Mouse (Mus musculus): ENCODE data around the gene Parp12.

Gene Parp12

DNA sequence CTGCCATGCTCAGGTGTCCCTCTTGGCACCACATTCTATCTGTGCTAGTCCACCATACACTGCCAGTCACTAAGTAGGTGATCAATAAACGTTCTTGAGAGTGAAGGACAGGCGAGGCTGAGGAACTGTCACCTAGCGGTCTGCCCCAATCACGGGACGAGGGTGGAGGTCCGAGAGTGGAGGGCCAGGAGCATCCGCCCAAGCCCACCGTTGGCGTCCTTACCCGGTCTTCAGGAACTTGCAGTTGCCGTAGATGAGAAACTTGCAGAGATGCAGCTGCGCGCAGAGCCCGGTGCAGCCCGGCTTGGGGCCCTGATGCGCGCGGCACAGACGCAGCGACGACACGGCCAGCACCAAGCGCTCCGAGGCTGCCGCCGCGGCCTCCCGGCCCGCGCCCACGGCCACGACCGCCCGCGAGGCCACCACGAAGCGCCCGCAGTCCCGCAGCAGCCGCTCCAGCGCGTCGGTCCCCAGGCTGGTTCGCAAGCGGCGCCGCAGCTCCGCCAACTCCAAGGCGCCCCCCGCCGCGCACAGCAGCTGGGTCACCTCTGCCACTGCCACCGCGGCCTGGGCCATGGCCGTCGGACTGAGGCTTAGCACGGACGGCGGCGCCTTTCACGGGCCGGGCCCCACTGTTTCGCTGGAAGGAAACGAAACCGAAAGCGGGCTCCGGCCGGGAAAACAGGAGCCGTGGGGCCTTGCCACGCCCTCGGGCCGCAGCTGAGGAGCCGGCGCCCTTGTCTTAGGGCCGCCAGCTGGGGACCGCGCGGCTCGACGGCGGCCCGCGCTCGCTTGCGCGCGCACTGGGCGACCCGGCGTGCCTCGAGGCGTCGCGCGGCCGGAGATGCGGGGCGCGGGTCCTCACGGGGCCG lies at the start of gene Parp12:
Gene Parp12, minus strand, starts transcription at position 766 of the 872 bp plus-strand sequence.
- DNase-seq (ENCODE audit: low read depth, low spot score): peak; percentile 67

DNA sequence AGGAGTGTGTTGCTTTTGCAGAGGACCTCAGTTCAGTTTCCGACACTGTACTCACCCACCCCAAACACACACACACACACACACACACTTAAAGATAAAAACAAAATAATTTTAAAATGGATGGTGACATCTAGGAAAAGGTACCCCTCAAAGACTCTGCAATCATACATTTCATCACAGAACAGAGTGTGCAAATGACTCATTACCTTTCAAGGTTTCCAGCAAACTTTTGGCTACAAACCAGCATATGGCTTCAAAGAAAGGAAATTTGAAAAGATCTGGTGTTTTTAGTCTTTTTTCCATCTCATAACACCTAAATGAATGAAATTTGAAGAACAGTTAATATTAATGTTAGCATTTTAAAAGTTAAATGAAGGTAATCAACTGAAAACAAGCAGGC lies 46.7 kb upstream of the Parp12 start:
- DNase-seq (ENCODE audit: low read depth, low spot score): peak; percentile 15

DNA sequence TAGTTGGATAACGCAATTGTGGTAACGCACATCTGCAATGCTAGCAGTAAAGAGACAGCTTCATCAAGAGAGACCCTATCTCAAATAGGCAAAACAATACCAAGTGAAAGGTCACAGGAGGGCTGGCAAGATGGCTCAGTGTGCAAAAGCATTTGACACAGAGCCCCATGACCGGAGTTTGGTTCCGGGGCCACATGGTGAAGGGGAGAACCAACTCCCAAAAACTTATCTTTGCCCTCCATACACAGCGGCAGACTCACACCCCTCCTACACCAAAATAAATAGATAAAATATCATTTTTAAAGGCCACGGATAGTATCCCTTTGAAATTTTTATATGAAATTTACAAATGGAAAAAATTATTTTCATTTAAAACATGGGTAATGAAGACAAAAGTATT lies 43.8 kb upstream of the Parp12 start:
- DNase-seq (ENCODE audit: low read depth, low spot score): no peak

DNA sequence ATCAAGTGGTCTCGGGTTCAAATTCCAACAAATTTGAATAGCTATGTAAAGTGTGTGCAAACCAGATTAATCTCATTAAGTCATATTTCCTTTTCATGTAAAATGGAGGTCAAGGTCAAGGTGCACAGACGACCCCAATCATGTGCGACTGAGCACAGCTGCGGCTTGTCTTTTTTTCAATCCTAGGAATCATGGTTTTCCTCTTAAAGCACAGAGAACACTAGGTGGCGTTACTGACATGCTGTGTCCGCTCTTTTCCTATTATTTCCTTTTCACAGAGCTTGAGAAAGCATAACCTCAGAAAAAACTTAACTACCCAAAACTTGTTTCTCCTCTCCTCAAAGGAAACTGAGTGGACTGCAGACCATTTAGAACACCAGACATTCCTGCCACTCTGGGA lies 27.9 kb upstream of the Parp12 start:
- DNase-seq (ENCODE audit: low read depth, low spot score): peak; percentile 38

DNA sequence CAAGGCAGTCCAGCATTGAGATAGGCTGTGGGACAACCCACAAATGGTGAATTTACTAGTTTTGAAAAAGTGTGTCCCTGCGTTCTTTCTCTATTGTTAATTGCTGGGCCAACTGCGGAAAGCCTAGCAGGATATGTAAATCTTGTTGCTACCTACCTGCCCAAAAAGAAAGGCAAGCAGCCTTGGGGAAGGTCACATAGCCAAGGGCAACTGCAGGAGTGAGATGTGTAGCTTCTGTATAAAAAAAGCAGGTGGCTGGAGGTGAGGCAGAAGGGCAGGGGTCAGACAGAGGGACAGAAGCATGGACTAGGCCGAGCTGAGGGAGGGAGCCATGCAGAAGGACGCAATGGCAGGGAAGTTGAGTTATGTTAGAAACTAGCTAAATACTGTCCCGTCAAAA lies 14.4 kb upstream of the Parp12 start:
- DNase-seq (ENCODE audit: low read depth, low spot score): no peak

DNA sequence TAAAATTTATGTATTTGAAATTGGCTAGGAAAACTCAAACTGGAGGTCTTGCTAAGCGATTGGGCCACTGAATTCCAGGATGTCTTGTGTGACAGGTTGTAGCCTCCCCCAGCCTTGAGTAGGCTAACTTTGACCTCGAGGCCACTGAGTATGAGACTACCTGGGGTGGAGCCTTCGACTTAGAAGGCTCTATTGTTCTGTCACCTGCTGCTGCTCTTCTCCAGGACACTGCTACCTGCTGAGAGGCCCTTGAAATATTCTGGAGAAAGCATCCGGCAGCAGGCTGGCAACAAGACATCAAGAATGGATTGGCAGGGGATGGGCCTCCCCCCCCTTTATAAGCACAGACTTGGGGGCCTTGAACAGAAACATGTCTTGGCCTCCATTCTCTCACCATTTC lies 13.3 kb upstream of the Parp12 start:
- no peak for DNase-seq (ENCODE audit: low read depth, low spot score)

DNA sequence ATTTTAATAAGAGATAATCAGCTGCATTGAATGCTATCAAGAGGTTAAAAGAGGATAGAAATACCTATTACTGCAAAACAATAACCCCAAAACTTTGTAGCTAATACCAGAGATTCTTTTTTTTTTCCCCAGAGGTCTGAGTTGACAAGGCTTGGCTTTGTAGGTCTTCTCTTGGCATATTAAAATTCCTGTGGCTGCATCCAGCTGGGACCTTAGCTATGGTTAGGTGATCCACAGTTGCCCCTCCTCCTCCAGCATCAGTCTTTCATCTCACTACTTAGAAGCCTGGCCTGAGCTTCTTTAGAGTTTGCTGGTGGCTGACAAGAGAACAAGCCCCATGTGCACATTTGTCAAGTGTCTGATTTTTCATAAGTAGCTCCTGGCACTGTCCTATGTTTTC lies 6.6 kb upstream of the Parp12 start:
- no peak for DNase-seq (ENCODE audit: low read depth, low spot score)

DNA sequence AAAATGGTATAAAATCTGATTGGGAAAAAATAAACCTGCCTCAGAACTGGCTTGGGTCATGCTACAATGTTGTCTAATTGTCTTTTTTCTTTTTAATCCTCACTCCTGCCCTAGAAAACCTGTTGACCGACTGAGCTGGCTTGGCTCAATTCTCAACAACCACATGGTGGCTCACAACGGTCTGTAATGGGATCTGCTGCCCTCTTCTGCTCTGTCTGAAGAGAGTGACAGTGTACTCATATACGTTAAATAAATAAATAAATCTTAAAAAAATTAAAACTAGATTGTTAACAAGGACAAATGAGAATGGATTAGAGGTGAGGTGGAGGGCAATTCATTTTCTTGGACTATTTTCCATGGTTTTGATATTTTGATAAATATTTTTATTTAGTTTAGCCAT lies 2.5 kb upstream of the Parp12 start:
- peak; percentile 45 for DNase-seq (ENCODE audit: low read depth, low spot score)

DNA sequence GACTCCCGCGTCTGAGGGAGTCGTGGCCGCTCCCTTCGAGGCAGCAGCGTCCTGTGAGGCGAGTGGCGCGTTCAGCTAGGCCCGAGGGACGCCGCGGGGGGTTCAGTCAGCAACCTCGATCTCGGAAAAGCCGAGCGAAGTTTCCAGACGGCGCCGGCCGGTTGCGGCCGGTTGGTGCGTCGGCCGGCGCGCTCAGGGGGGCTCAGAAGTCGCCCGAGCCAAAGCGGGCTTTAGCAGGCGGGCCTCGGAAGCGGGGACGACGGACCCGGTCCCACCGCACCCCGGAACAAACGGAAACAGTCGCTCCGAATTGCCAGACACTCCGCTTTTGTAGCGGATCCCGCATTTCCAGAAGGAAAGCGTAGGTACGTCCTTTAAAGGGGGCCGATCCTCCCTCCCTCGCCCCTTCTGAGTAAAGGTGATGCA lies 320 bp upstream of the Parp12 start:
- DNase-seq (ENCODE audit: low read depth, low spot score): no peak

DNA sequence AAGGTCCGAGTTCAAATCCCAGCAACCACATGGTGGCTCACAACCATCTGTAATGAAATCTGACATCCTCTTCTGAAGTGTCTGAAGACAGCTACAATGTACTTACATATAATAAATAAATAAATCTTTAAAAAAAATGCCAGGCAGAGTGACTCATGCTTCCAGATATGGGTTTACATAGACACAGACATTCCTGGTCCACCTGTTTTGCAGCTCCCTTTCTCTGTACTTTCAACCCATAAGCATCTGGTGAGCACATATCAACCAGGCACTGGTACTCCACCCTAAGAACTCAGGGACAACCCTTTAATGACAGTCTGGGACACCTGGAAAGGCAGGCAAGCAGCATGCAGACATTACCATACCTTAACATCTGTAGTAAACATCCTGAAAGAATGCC lies 2.7 kb downstream of the Parp12 start:
- no peak for DNase-seq (ENCODE audit: low read depth, low spot score)

DNA sequence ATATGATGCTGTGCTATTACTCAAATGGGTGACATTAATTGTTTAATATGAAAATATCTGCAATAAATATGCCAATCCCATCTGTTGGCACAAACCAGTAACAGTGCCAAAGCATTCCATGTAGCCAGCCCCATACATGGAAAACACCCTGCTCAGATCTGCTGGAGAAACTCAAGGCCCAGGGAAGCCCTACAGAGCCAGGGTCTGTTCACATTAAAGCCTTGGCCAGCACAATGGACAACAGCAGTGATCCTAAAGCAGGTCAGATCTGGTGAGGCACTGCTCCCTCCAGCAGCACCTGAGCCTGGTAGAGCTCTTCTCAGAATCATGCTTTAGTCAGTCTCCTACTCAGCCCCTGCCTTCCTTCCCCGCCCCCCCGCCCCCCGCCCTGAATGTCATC lies 5.0 kb downstream of the Parp12 start:
- peak; percentile 89 for DNase-seq (ENCODE audit: low read depth, low spot score)

DNA sequence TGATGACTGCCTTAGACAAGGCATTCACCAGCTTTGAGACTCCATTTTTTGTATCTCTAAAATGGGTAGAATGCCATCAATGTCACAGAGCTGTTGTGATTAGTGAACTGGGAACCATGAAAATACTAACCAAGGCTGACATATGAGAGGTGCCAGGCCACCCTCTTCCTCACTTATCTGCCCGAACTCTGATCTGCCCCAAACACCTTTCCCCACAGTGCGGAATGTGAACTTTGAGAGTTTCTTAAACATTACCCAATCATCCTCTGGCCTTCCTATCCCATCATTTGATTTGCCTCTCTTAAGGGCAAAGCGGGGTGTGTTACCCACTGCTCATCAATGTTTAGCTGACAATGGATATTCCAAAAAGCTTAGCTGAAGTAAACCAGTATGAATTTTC lies 5.4 kb downstream of the Parp12 start:
- no peak for DNase-seq (ENCODE audit: low read depth, low spot score)

DNA sequence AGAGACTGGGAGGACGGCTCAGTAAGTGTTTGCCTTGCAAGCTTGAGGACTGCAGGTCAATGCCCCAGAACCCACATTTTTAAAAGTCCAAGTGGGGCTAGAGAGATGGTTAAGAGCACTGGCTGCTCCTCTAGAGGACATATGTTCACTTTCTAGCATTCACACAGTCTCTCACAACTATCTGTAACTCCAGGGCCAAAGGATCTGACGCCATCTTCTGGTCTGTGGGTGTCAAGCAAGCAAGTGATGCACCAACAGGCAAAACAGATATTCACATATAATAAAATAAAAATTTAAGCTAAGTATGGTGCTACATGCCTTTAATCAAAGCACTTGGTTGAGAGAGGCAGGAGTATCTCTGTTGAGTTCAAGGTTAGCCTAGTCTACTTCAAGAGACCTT lies 11.3 kb downstream of the Parp12 start:
- DNase-seq (ENCODE audit: low read depth, low spot score): peak; percentile 43

DNA sequence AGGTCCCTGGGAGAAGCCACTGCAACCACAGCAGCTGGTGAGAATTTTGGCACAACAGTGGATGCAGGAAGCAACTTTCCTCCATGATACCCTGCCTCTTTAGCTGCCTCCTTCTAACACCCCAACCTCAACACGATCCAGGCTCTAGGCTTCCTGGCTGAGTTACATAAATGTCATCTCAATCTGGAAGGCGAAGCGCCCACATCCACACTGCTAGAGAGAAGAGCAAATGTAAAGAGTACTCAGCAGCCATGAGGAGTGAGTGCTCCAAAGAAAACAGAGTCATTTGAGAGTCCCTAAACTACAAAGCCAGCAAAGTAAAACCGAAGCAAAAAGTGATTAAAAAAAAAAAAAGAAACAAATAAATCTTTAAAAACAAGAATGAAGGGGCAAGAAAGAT lies 13.5 kb downstream of the Parp12 start:
- DNase-seq (ENCODE audit: low read depth, low spot score): peak; percentile 37

DNA sequence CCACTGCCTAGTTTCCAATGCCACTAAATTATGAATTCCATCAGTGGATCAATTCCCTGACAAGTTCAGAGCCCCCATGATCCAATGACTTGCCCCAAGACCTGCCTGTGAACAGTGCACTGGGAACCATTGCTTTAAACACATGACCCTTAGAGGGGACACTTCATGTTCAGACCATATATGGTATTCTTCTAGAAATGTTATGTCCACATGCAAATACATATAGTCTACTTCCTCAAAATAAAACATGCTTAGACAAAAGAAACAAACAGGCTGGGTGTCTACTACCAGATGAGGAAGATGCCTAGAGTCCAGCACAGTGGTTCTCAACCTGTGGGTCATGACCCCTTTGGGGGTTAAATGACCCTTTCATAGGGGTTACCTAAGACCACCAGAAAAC lies 41.7 kb downstream of the Parp12 start:
- no peak for DNase-seq (ENCODE audit: low read depth, low spot score)

DNA sequence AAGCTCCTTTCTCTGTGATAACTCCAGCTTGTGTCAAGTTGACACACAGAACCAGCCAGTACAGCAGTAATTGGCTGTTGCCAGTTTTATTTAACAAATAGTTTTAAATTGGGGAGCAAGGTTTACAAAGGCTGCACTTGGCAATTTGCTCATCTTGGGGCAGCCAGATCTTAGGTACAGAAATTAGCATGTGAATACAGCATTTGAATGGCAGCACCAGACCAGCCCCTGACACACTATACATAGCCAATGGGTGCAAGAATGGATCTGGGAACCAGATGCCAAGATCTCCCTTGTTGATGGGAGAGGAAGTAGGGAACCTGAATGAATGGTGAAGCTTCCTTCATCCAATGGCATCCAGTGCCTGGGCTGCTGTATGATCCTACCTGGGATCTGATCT lies 44.0 kb downstream of the Parp12 start:
- no peak for DNase-seq (ENCODE audit: low read depth, low spot score)

DNA sequence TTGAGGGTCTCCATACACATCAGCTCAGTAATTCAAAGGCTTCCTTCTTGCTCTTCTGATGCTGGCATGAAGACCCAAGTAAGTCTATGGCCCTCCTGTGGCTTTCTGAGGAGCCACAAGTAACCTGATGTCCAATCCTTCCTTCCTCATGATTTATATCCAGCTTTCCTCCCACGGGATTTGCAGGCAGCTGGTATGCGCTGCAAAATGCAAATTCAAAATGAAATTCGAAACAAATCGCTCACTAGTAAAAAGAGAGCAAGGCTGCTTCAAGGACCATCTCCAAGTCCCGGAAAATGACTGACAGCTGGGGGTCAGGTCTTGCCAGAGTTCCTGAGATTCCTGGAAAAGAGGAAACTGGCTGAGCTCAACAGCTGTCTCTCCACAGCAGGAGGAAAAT lies 45.5 kb downstream of the Parp12 start:
- peak; percentile 64 for DNase-seq (ENCODE audit: low read depth, low spot score)

DNA sequence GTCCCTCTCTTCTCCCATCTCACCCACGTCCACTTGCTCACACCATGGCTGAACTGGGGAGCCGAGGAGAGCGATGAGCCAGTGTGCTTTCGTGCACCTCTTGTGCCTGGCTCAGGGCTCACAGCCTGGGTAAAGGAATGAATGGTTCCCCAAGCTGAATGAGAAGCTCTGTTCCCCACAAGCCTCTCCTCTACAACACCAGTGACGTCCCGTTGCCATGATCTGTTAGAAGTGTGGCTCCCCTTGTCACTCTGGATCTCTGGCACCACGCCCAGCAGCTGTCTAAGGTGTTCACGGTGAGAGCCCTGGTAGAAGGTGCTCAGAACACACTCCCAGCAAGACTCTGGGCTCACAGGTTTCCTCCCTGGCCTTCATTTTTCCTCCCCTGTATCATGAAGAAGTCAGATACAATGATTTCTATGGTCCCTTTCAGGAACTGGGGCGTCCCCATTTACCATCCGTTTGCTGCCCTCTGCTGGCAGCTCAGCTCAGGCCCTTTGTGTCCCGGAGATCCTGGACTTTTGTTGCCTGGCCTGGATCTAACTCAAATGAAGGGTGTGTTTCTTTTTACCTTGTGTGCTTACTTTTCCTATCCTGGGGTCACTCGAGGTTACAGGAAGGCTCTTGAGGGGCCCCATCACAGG lies 51.1 kb downstream of the Parp12 start:
- DNase-seq (ENCODE audit: low read depth, low spot score): peak; percentile 87

DNA sequence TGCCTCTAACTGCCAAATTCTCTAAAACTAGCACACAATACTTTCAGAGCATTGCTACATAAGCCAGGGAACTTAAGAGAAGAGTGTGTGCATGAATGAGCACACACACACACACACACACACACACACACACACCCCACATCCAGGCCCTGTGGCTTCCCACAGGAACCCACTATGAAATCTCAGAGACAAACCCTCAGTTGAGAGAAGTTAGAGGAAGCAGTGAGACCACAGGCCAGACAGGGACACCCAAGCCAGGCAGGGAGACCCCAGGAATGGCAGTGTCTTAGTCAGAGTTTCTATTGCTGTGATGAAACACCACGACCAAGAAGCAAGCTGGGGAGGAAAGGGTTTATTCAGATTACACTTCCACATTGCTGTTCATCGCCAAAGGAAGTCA lies 54.6 kb downstream of the Parp12 start:
- DNase-seq (ENCODE audit: low read depth, low spot score): no peak

DNA sequence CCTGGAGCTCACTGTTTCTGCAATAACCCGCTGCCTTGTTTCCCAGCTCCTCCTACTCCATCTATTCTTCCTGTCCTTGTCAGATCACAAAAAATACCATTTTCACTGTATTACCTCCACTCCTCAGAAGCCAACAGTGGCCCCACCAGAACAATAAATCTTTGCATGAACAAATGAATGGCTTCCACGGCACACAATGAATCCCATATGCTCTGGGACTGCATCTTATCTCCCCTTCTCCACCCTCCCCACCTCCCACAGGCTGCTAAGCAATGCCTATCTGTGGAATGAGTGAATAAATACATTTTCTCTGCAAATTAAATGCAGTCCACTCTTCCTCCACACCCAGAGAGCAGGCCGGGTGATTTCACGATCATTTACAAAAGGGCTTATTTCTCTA lies 57.0 kb downstream of the Parp12 start:
- DNase-seq (ENCODE audit: low read depth, low spot score): no peak

DNA sequence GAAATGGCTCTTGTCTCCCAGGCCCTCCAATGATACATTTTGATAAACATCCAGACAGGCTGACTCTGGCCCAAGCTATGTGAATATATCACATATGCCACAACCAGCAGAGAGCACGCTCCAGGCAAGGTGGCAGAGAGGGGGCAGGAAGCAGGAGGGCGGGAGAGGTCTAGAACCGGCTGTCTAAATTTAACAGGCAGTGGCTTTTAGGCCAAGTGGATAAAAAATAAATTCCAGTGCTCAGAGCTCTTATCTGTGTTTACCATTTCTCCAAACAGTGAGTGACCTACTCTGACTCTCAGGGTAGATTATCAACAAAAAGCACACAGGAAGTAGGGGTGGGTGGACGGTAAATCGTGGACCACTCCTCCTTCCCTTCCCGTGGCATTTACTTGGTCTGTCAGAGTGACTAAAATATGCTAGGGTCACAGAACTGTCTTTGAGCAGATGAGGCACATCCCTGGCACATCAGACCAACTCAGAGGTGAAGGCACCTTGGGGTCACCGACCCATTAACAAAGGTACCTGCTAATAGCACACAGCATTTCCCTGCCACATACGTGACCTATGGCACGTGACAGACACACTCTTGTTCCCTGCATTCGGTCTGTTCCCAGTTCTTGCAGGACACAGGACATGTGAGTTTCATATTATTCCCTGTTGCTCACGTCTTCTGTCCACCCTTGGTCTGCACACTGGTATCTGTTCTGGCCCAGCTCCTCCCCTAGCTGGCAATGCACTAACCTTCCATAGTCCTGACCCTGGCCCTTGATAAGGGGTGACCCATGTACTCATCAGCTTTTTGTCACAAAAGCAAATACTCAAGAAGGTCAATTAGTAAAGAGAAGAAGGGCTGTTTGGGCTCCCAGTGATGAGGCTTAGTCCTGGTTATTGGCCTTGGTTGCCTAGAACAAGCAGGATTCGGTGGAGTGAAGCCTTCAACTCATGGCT lies 58.3 kb downstream of the Parp12 start:
- no peak for DNase-seq (ENCODE audit: low read depth, low spot score)

DNA sequence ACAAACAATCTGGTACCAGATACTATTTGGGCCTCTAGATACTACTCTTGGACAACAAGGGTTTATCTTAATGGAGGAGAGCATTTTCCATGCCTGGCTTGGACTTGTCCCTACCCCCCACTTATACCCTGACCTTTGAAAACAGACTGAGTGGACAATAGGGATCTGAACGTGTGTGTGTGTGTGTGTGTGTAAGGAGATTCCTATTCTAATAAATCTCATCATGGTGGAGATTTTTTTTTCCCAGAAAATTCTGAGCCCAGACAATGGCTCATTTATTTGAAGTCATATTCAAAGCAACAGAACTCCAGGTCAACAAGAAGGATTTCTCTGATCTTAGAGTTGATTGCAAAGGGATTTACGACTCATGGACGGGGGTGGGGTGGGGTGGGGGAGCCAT lies 59.2 kb downstream of the Parp12 start:
- no peak for DNase-seq (ENCODE audit: low read depth, low spot score)

All from brain, adult 2 months (tissue).